Mouse (Mus musculus): ENCODE results near the gene Prdm11.

Gene Prdm11

GRCm38 (mm10) chr2:93011933-93012332 lies 34.0 kb downstream of the Prdm11 start:
- 89% methylated on average over 9 of the region's 9 CpGs for WGBS

DNA sequence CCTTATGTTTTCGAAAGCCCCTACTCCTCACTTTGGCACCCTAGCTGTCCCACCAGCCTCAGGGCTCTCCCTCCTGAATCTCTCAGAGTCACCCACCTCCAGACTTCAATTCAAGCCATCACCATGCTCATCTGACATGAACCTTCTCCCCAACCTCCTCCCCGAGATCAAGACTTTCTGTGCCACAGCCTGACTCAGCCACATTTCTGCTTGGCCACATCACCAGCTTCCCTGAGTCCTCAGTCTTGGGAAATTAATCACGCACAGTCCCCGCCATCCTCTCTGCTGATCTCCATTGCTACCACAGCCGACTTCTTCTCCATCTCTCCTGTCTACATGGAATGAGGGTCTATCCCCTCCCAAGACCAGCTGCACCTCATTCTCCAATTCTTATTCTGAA lies 34.5 kb downstream of the Prdm11 start:
- WGBS = 97% methylated on average over 5 of the region's 5 CpGs

DNA sequence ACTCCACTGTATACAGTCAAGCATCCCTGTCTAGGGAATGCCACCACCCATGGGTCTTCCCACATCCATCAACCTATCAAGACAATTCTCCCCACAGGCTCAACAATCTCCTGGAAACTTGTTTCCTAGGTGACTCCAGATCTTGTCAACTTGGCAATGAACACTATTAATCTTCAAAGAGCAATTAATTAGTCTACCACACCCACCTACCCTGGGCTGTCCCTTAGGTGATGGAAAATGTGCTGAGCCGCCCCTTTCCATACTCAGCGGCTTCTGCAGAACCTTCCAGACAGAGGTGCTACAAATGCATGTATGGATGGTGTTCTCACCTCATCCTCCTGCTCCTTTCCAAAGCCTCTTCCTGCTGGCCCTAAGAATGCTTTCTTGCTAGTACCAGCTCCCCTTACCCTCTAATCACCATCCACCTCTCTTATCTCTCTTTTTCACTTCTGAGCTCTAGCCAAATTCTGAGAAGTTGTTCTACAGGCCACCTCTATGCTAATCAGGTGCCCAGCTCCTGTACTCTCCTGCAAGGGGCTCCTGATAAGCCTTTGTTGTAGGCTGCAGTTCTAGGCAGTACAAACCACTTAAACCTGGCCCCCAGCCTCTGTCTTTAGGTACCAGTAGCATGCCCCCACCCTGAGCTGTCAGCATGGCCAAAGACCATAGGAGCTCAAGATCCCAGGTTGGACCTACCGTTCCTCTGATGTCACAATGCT lies 37.8 kb downstream of the Prdm11 start:
- WGBS = 99% methylated on average over 3 of the region's 3 CpGs

- 90% methylated on average over 4 of the region's 4 CpGs for WGBS
Measured at GRCm38 (mm10) chr2:93005028-93005427, 40.9 kb downstream of the Prdm11 start.

DNA sequence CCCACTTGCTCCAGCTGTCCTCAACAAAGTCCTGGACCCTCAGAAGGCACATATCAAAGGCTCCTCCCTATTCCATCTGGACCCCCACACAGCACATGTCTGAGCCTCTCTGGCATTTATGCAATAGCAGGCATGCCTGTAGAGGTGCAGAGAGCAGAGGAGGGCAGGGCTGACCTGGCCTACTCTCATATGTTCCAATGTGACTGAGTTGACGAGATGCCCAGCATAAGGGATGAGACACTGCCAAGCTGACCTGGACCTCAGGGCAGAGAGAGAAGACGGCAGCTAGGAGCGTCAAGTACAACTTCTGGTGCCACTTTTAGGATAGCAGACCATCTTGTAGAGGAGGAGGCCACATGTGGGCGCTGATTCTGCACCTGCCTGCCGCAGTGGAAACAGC lies 54.0 kb downstream of the Prdm11 start:
- WGBS = 96% methylated on average over 5 of the region's 5 CpGs

DNA sequence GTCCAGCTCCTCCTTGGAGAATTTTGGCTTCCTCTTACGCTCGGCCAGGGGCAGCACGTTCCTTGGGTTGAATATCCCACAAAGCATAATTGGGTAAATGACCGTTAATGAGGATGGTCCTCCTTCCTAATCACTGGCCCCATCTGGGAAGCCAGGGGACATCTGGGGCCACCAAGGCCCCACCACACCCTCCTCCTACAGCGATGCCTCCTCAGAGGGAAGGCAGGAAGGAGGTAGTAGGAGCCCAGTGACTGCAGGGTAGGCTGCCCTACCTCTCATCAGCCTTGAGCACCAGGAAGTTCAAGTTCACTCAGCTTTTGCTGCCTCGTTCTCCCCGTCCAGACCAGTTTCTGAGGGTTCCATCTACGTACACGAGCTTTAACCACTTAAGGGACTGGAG lies 56.4 kb downstream of the Prdm11 start:
- 94% methylated on average over 9 of the region's 9 CpGs for WGBS

DNA sequence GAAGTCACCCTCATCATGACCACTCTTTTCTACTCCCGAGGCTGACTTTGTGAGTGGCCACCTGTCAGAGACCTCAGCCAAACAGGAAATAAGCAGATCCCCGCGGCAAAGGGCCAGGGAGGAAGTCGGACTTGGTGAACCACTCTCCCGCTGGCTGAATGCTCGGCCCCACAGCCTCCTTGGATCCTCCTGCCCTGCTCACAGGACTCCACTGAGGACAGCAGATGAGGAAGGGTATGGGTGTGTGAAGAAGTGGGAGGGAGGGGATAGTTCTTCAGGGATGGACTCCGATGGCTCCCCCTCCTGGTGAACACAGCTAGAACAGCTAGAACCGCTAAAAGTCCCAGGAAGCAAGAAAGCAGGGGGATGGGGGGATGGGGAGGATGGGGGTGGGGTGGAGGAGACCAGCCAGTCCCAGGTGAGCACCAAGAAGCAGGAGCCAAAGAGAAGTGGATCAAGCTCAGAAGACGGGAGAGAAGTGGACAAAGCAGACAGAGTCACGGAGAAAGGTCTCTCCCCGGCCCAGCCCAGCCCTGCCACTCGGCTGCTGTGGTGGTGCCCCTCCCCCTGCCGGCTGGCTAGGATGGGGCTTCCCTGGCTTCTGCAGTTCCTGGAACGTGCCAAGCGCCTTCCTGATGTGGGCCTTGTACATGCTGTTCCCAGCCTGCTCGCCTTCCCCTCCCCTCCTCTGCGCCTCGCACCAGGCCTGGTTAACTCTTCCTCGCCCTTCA lies 57.9 kb downstream of the Prdm11 start:
- WGBS = 36% methylated on average over 19 of the region's 19 CpGs

GRCm38 (mm10) chr2:92987108-92987618 lies 58.8 kb downstream of the Prdm11 start:
- WGBS = 89% methylated on average over 7 of the region's 7 CpGs

DNA sequence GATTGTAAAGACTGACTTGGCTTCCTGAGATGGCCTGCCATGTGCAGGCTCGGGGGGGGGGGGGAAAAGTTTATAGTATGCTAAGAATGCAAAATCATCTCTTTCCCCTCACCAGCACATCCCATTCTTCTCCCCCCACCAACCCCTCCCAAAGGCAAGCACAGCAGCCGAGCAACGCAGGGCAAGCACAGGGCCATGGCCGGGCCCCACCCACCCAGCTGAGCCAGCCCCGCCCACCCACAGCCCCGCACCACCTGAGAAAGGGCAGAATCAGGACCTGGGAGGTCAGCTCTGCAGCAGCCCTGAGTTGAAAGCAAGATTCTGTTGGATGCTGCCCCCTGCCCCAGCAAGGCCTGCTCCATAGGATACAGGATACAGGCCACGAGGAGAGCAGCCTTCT lies 60.4 kb downstream of the Prdm11 start:
- 79% methylated on average over 7 of the region's 7 CpGs for whole genome bisulfite sequencing

DNA sequence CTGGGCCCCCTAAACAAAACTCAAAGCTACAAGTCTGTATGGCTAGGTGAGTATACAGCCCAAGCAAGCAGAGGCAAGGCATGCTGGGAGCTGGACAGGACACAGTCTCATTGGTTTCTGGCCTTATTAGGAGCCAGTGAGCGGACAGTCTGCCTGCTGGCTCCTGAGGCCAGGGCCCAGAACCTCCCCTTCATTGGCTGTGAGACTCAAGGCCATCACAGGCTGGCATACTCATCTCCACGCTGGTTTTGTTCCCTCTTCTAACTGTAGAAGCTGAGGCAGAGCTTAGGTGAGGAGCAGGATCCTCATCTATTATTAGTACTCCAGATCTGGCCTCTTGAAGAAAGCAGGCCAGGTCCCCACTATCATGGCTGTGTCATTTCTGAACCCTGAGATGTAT lies 60.8 kb downstream of the Prdm11 start:
- 98% methylated on average over 2 of the region's 2 CpGs for WGBS

DNA sequence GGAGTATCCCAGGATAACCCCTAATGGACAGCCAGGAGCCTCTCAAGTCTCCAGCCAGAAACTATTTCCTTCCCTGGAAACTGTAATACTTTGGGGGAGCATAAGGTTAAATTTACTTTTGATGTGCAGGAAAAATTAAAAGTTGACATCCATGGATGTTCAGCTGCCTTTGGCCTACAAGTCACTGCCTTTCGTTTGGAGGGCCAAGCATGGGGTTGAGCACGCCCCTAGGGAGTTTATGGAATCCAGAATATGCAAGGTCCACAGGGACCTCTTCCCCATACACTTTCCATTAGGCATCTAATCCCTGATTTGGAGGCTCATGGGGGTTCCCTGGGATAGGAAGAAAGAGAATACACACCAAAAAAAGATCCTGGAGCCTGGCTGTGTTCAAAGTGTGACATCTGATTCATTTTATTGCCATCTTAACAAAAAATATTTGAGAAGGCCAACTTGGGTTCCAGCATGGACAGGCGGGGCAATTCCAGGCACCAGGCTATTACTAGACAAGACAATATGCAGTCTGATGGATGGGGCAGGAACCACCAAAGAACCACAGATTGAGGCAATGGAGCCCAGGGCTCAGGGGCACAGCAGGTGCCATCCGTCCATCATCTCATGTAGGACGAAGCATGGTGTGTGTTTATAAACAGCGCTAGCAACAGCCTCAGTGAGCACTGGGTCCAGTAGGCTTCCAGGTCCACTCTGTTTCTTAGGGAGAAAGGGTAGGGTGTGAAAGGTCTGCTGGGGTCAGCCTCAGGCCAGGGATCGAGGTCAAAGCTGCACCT lies 61.5 kb downstream of the Prdm11 start:
- 87% methylated on average over 7 of the region's 7 CpGs for WGBS

GRCm38 (mm10) chr2:92983273-92983620 lies 62.7 kb downstream of the Prdm11 start:
- 79% methylated on average over 4 of the region's 4 CpGs for WGBS

- WGBS = 66% methylated on average over 8 of the region's 8 CpGs
Measured at GRCm38 (mm10) chr2:92982591-92983272, 63.2 kb downstream of the Prdm11 start.

DNA sequence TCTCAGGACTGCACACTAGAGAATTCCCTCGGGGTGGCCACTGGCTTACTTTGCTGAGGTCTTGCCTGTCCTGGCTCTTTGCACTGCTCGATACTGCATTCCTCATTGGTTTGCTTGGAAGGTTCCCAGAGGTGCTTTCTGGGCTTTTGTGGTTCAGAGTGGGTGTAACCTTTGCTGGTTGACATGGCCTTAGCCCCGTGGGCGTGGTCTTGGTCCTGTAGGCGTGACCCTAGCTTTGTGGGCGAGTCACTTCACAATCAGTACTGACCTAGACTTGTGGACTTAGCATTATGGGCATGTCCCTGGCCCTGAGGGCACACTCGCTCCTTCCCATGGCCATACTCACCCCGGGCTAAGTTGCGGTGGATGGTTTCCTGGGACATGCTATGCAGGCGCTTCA lies 65.8 kb downstream of the Prdm11 start:
- 91% methylated on average over 10 of the region's 10 CpGs for WGBS

DNA sequence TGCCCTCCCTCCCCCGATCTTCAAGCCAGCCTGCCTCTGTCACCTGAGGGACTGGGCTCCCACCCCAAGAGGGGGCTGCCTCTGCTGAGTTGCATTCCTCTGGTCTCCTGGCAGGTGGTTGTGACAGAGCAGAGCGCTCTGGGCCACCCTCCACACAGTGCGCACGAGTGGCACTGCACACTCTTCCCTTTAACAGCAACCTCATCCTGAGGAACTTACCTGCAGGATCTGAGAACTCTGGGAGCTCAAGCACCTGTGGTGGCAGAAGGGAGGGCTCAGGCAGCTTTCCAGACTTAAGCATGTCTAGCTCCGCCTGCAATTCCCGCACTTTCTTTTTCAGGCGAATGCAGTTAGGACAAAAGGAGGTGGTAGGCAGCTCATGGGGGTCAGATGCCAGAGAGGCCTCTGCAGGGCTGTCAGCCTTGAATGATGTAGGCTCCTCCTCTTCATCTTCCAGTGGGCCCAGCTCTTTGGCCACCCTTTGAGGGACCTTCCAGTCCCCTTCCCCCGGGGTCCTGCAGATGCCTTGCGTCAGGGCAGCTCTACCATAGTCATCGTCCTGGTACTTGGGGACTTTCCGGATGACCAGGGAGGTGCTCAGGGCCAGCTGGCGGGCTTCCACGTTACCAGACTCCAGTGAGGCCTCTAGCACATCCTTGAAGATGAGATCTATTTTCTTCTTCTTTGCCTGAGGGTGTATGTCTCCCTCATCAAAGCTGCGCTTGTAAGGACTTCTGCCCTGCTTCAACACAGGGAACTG lies 70.8 kb downstream of the Prdm11 start:
- 86% methylated on average over 14 of the region's 14 CpGs for WGBS

DNA sequence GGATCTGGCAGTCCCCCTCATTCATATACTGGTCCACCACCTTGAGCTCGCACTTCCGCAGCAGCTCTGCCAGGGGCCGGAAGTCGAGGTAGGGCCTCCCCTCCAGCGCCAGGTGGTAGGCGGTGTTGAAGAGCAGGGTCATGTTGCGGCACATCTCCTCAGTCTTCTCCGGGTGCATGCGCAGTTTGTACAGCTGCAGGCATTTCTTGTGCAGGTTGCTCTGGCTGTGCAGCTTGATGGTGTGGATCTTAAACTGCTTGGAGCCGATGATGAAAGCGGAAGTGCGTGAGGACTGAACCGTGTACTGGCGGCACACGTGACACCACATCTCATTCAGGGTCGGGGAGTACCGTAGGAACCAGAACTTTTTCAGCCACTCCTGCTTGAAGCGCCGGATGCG lies 72.3 kb downstream of the Prdm11 start:
- WGBS = 97% methylated on average over 20 of the region's 20 CpGs

GRCm38 (mm10) chr2:92972071-92972470 lies 73.9 kb downstream of the Prdm11 start:
- 92% methylated on average over 17 of the region's 17 CpGs for WGBS

GRCm38 (mm10) chr2:92971536-92971935 lies 74.4 kb downstream of the Prdm11 start:
- 60% methylated on average over 8 of the region's 8 CpGs for WGBS

GRCm38 (mm10) chr2:92971069-92971468 lies 74.9 kb downstream of the Prdm11 start:
- 81% methylated on average over 9 of the region's 9 CpGs for WGBS

DNA sequence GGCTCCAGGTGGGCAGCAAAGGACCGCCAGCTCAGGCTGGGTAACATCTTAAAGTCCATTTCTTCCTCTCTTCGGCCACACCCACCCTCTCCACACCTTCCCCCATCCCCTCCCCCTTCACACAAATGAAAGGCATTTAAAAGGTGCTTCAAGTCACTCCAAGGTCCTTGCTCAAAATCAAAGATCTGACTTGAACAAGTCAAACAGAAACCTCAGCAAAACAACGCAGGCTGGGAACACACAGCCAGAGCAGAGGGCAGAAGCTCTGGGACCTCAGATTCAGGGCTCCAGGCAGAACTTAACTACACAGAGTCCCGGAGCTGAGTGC lies 78.2 kb downstream of the Prdm11 start:
- 78% methylated on average over 4 of the region's 4 CpGs for WGBS
